Mouse (Mus musculus) kidney, adult 2 months (tissue): ENCODE measurements around the gene Tmco4.

ENCODE experiments used
- CTCF ChIP-seq: fragments of 200-500 bp; conservative IDR thresholded peaks from 2 replicates; pipeline ENCODE4 v1.5.1; 2011; ENCODE audit warnings: low read depth, mild to moderate bottlenecking, control low read depth, low read length, moderate library complexity, mixed read lengths; ENCODE audit not compliant: insufficient read depth, insufficient read length
- POLR2A ChIP-seq: fragments of 200-500 bp; IDR thresholded peaks from one replicate; pipeline ENCODE4 v1.6.1; 2011; ENCODE audit warnings: low read depth, low read length, control low read depth

GRCm38 (mm10) chr4:139090303-139090940, 117.7 kb downstream of the Tmco4 start:
- no peak for TF ChIP-seq CTCF
- no peak for TF ChIP-seq POLR2A
